Mouse (Mus musculus) ZHBTc4 (cell line): ENCODE measurements at regions not wholly inside any gene's neighbourhood (a gene's known extent, or its start where the extent isn't known, plus 50 kb on each side); places are given as distances from the start of the nearest gene placed in this dataset.
"Not testable (repeated sequence)": the region's sequence is repeated elsewhere in the genome, so short reads cannot be mapped to it uniquely, and the experiment has no call there.

ENCODE experiments used
- DNase-seq: peaks from one replicate; pipeline ENCODE4 v3.0.0-alpha.2; 2011; ENCODE audit warnings: low read depth, low spot score

DNA sequence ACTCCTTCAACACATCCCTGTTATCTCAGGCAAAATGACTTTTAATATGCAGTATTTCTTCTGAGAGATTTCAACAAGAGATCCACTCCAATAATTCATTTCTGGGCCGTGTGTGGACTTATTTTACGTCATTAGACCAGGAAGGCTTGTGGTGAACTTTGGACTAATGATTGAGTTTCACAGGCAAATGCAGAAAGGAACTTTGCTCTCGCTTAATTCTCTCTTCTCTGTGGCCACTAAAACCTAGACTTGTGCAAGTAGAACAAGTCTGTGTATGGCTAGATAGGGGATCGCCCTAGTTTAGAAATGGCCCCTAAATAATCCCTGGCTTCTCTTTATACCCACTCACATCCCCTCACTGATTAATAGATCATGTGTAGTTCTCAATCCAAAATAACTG, 50.6 kb upstream of the Ppp1r12a start:
- no peak for DNase-seq

GRCm38 (mm10) chr10:108110891-108111290, 51.1 kb upstream of the Ppp1r12a start:
- no peak for DNase-seq

- DNase-seq: no peak
Measured at GRCm38 (mm10) chr10:108110197-108110596, 51.8 kb upstream of the Ppp1r12a start.

- not testable (repeated sequence) for DNase-seq
Measured at GRCm38 (mm10) chr10:108108500-108108899, 53.5 kb upstream of the Ppp1r12a start.

DNA sequence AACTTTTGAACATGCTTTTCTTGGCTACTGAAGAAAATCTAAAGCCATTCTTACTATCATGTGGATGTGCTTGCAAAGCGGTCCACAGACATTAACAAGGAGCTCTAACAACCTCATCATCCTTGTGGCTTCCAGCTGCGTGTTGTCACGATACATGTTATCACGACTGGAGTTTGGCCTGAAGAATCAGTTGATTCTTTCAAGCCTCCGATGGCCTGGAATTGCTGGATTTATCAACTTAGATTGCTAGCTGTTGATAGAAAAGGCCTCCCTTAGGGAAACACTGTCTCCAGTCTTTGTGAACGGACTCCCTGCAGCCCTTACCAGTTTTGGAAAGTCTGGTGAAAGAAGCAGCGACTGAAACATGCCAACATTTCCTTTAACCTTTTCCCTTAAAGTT, 60.5 kb upstream of the Ppp1r12a start:
- DNase-seq: no peak

DNA sequence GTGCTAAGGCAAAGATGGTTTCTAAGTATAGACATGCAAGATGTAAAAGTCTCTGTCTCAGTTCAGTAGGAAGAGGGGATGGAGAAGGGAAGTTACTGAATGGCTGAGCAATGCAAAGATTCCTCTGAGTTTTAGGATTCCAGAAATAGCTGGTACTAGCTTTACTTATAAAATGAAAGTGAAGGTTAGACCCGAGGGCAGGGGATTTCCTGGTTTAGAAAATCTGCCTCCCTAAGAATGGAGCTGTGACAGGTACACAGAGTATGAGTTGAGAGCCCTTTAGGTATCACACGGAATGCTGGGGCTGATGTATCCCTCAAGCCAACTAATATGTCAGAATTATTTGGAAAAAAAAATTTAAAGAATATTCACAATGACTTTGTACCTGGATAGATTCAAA, 69.0 kb upstream of the Ppp1r12a start:
- DNase-seq: no peak

- no peak for DNase-seq
Measured at GRCm38 (mm10) chr10:108089375-108089981, 72.5 kb upstream of the Ppp1r12a start.

- no peak for DNase-seq
Measured at GRCm38 (mm10) chr10:108088883-108089282, 73.1 kb upstream of the Ppp1r12a start.

DNA sequence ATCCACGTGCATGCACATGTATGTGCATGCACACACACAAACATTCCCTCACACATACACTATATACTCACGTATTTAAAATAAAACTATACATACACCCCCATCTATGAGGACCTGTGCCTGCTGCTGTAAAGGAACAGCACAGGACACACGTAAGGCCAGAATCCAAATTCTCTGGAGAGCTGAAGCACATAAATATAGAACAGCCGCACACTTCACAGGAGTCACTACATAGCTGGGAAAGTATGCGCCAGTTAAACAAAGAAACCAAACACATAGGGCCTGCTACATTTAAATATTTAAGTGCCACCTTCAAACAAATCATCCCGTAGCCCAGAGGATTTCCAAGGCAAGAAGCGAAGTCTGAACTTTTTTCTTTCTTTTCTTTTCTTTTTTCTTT, 73.8 kb upstream of the Ppp1r12a start:
- DNase-seq: no peak

- DNase-seq: no peak
Measured at GRCm38 (mm10) chr10:108083220-108083619, 78.8 kb upstream of the Ppp1r12a start.

DNA sequence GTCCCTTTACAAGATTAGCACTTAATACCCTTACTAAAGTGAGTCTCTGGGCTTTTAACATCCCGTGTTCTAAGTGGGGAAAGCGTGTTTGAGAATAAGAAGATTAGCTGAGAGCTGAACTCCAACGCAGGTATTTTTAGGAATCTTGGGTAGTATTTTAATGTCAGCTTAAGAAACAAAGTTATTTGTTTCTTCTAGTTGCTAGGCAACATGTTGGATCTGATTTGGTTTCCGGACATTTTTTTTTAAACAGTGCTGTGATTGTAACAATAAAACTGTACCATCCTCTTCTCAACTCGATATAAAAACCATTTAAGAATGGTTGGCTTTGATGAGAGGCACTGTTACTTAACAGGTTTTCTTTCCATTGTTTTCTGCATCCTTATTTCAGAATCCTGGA, 86.8 kb upstream of the Ppp1r12a start:
- no peak for DNase-seq

DNA sequence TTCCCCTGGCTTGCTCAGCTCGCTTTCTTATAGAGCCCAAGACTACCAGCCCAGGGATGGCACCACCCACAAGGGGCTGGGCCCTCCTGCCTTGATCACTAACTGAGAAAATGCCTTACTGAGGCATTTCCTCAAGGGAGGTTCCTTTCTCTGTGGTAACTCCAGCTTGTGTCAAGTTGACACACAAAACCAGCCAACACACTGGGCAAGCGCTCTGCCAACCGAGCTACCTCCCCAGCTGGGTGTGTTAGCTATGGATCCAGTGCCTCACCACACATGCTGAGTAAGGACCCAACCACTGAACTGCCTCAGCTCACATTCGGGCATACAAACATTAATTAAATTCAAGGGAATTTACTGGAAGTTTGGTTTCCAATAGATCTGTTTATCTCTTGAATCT, 88.2 kb upstream of the Ppp1r12a start:
- DNase-seq: no peak

GRCm38 (mm10) chr10:108072211-108072610, 89.8 kb upstream of the Ppp1r12a start:
- DNase-seq: no peak

DNA sequence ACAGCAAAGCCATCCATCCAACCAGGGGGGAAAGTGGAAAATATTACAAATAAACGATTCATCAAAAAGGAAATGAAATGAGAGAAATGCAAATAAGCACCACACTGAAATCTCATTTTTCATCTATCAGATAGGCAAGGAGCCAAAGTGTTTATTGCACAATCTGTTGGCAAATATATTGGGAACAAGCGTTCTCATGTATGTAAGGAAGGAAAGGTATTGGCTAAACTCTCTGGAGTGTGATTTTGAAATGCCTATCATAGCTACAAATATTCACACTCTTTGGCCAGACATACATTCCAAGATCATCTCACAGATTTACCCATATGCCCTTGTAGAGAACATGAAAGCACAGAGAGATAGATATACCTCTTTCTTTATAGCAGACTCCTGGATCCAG, 90.6 kb upstream of the Ppp1r12a start:
- DNase-seq: no peak

- no peak for DNase-seq
Measured at GRCm38 (mm10) chr10:108067723-108068122, 94.3 kb upstream of the Ppp1r12a start.

- no peak for DNase-seq
Measured at GRCm38 (mm10) chr10:108066241-108066640, 95.8 kb upstream of the Ppp1r12a start.

- DNase-seq: no peak
Measured at GRCm38 (mm10) chr10:108061813-108062435, 100.1 kb upstream of the Ppp1r12a start.

DNA sequence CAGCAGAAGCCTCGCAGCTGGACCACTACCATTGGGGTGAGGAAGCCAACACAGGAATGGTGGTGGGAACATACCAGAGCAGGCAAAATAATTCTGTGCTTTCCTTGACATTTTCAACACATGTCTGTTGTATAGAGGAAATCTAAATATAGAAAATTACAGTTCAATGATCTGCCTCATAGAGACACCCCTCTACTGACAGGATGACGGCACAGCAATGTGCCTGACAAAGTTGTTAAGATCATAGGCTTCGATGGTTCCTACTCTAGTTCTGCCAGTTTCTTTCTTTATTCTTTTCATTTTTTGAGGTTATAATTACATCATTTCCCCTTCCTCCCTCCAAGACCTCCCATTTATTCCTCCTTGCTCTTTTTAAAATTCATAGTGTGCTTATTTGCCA, 101.4 kb upstream of the Ppp1r12a start:
- no peak for DNase-seq

DNA sequence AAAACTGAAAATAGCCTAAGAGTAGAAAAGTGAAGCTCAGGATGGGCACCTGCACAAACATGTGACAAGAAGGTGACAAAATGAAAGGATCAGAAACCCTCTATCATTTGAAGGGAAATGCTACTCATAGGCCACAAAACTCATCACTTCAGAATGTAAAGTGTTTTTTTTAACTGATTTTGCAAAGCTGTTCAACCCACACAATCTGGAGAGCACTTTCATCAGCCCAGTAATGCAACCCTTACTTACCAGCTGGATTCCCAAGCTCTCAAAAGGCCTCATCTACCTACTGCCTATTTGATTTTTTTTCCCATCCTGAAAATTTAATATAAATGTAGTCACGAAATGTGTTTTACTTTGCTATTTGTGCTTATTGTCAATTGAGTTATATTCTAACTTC, 110.4 kb upstream of the Ppp1r12a start:
- no peak for DNase-seq

GRCm38 (mm10) chr10:108048426-108048825, 113.6 kb upstream of the Ppp1r12a start:
- no peak for DNase-seq

DNA sequence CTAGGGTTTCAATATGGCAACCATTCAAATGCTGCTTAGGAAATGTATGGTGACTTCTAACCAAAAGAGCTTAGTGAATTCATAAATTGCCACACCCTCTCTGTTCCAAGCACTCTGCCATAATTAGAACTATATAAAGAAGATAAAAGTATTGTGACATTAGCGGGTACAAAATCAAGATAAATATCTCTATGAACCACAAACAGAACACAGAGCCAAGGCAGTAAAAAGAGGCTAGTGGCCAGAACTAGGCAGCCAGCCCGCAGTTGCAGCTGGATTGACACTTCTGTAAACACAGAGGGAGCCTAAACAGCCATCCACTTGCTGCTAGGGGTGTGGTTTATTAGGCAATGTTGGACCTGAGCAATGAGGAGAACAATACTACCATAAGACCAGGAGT, 118.5 kb upstream of the Ppp1r12a start:
- no peak for DNase-seq

GRCm38 (mm10) chr10:108040027-108040426, 122.0 kb upstream of the Ppp1r12a start:
- DNase-seq: no peak

GRCm38 (mm10) chr10:108036486-108037109, 124.7 kb upstream of the Otogl start:
- no peak for DNase-seq
